Mouse (Mus musculus): Measurements from ENCODE around the gene Gm43720. TPM values are rescaled to one million over a fixed set of nuclear protein-coding genes. Genes with fewer than 3 reads are reported as not detected.

Gm43720 gene
- polyA plus RNA-seq, 1 experiment from 2014 or later = 0.10 TPM

- Histone ChIP-seq H3K36me3 (ENCODE audit: control insufficient read depth, insufficient read depth) (peaks cover 11% of the 10 kb centered on the region), H3K9ac (replicated peaks; ENCODE audit: low read depth, low read length) (peak overlapping the region; percentile 89), H3K27ac (ENCODE audit: low read length) (peak overlapping the region; percentile 79), H3K4me3 (replicated peaks; ENCODE audit: low read length) (peak overlapping the region; percentile 82), H3K4me1 (replicated peaks; ENCODE audit: control insufficient read depth, insufficient read depth, low read length) (peaks cover 20% of the 10 kb centered on the region), H3K4me2 (ENCODE audit: low read length) (peak overlapping the region; percentile 57), H3K27me3 (replicated peaks; ENCODE audit: control insufficient read depth, insufficient read depth, low read length) (no peaks in the 10 kb centered on the region), H3K9me3 (ENCODE audit: control insufficient read depth, low read length) (no peaks in the 10 kb centered on the region)
- ATAC-seq = 0 out of 2 replicates have a peak, but pooled peaks have one; percentile 4
- WGBS = 8% methylated on average over 6 of the region's 6 CpGs
Measured at GRCm38 (mm10) chr5:138264207-138264578, 15.6 kb downstream of the Gm43720 start.

GRCm38 (mm10) chr5:138263260-138264206 is 16.2 kb downstream of the Gm43720 start, which contains the start of gene BC037034:
Gene BC037034 (minus strand): TSS chr5:138264033.
- no peaks in the 10 kb centered on the region for H3K9me3 ChIP-seq (ENCODE audit: control insufficient read depth, low read length)
- peaks cover 20% of the 10 kb centered on the region for H3K4me1 ChIP-seq (replicated peaks; ENCODE audit: control insufficient read depth, insufficient read depth, low read length)
- peak within 1 kb of the TSS; percentile 82 for H3K4me3 ChIP-seq (replicated peaks; ENCODE audit: low read length)
- peak; percentile 95 for ATAC-seq
- no peaks in the 10 kb centered on the region for H3K27me3 ChIP-seq (replicated peaks; ENCODE audit: control insufficient read depth, insufficient read depth, low read length)
- peak within 1 kb of the TSS; percentile 89 for H3K9ac ChIP-seq (replicated peaks; ENCODE audit: low read depth, low read length)
- peak within 1 kb of the TSS; percentile 79 for H3K27ac ChIP-seq (ENCODE audit: low read length)
- peaks cover 14% of the 10 kb centered on the region for H3K36me3 ChIP-seq (ENCODE audit: control insufficient read depth, insufficient read depth)
- under 1% methylated on average over 71 of the region's 71 CpGs for WGBS
- H3K4me2 ChIP-seq (ENCODE audit: low read length) = peak within 1 kb of the TSS; percentile 57

GRCm38 (mm10) chr5:138262582-138263240 is 17.0 kb downstream of the Gm43720 start:
- Histone ChIP-seq H3K4me3 (replicated peaks; ENCODE audit: low read length) (peak overlapping the region; percentile 82), H3K27ac (ENCODE audit: low read length) (no peak overlapping the region), H3K9ac (replicated peaks; ENCODE audit: low read depth, low read length) (peak overlapping the region; percentile 89), H3K4me2 (ENCODE audit: low read length) (peak overlapping the region; percentile 57), H3K36me3 (ENCODE audit: control insufficient read depth, insufficient read depth) (peaks cover 17% of the 10 kb centered on the region), H3K27me3 (replicated peaks; ENCODE audit: control insufficient read depth, insufficient read depth, low read length) (no peaks in the 10 kb centered on the region), H3K9me3 (ENCODE audit: control insufficient read depth, low read length) (no peaks in the 10 kb centered on the region), H3K4me1 (replicated peaks; ENCODE audit: control insufficient read depth, insufficient read depth, low read length) (peaks cover 20% of the 10 kb centered on the region)
- WGBS = 65% methylated on average over 18 of the region's 18 CpGs
- no peak for ATAC-seq

GRCm38 (mm10) chr5:138262001-138262400 is 17.8 kb downstream of the Gm43720 start:
- ATAC-seq = no peak
- Histone ChIP-seq H3K27ac (ENCODE audit: low read length) (no peak overlapping the region), H3K27me3 (replicated peaks; ENCODE audit: control insufficient read depth, insufficient read depth, low read length) (no peaks in the 10 kb centered on the region), H3K9ac (replicated peaks; ENCODE audit: low read depth, low read length) (no peak overlapping the region), H3K4me1 (replicated peaks; ENCODE audit: control insufficient read depth, insufficient read depth, low read length) (peaks cover 20% of the 10 kb centered on the region), H3K36me3 (ENCODE audit: control insufficient read depth, insufficient read depth) (peaks cover 17% of the 10 kb centered on the region), H3K4me2 (ENCODE audit: low read length) (no peak overlapping the region), H3K9me3 (ENCODE audit: control insufficient read depth, low read length) (no peaks in the 10 kb centered on the region), H3K4me3 (replicated peaks; ENCODE audit: low read length) (no peak overlapping the region)
- 84% methylated on average over 4 of the region's 4 CpGs for WGBS

GRCm38 (mm10) chr5:138260834-138261233 is 18.9 kb downstream of the Gm43720 start:
- Histone ChIP-seq H3K4me2 (ENCODE audit: low read length) (no peak overlapping the region), H3K4me1 (replicated peaks; ENCODE audit: control insufficient read depth, insufficient read depth, low read length) (peaks cover 26% of the 10 kb centered on the region), H3K4me3 (replicated peaks; ENCODE audit: low read length) (no peak overlapping the region), H3K9ac (replicated peaks; ENCODE audit: low read depth, low read length) (no peak overlapping the region), H3K36me3 (ENCODE audit: control insufficient read depth, insufficient read depth) (peaks cover 17% of the 10 kb centered on the region), H3K27me3 (replicated peaks; ENCODE audit: control insufficient read depth, insufficient read depth, low read length) (no peaks in the 10 kb centered on the region), H3K9me3 (ENCODE audit: control insufficient read depth, low read length) (no peaks in the 10 kb centered on the region), H3K27ac (ENCODE audit: low read length) (no peak overlapping the region)
- 91% methylated on average over 11 of the region's 11 CpGs for WGBS
- ATAC-seq = no peak

GRCm38 (mm10) chr5:138260051-138260450 is 19.7 kb downstream of the Gm43720 start:
- no peak for ATAC-seq
- Histone ChIP-seq H3K36me3 (ENCODE audit: control insufficient read depth, insufficient read depth) (peaks cover 17% of the 10 kb centered on the region), H3K4me2 (ENCODE audit: low read length) (no peak overlapping the region), H3K27me3 (replicated peaks; ENCODE audit: control insufficient read depth, insufficient read depth, low read length) (no peaks in the 10 kb centered on the region), H3K27ac (ENCODE audit: low read length) (no peak overlapping the region), H3K9ac (replicated peaks; ENCODE audit: low read depth, low read length) (no peak overlapping the region), H3K4me3 (replicated peaks; ENCODE audit: low read length) (no peak overlapping the region), H3K4me1 (replicated peaks; ENCODE audit: control insufficient read depth, insufficient read depth, low read length) (peaks cover 26% of the 10 kb centered on the region), H3K9me3 (ENCODE audit: control insufficient read depth, low read length) (no peaks in the 10 kb centered on the region)
- WGBS = 87% methylated on average over 10 of the region's 10 CpGs

GRCm38 (mm10) chr5:138258993-138259392 is 20.8 kb downstream of the Gm43720 start:
- H3K9ac ChIP-seq (replicated peaks; ENCODE audit: low read depth, low read length) = no peak overlapping the region
- 79% methylated on average over 7 of the region's 7 CpGs for WGBS
- ATAC-seq = no peak

GRCm38 (mm10) chr5:138258542-138258941 is 21.2 kb downstream of the Gm43720 start:
- Histone ChIP-seq H3K9me3 (ENCODE audit: control insufficient read depth, low read length) (no peaks in the 10 kb centered on the region), H3K27ac (ENCODE audit: low read length) (no peak overlapping the region), H3K4me2 (ENCODE audit: low read length) (no peak overlapping the region), H3K4me3 (replicated peaks; ENCODE audit: low read length) (no peak overlapping the region), H3K36me3 (ENCODE audit: control insufficient read depth, insufficient read depth) (peaks cover 17% of the 10 kb centered on the region), H3K9ac (replicated peaks; ENCODE audit: low read depth, low read length) (no peak overlapping the region), H3K4me1 (replicated peaks; ENCODE audit: control insufficient read depth, insufficient read depth, low read length) (peaks cover 22% of the 10 kb centered on the region), H3K27me3 (replicated peaks; ENCODE audit: control insufficient read depth, insufficient read depth, low read length) (no peaks in the 10 kb centered on the region)
- no peak for ATAC-seq
- 86% methylated on average over 6 of the region's 6 CpGs for WGBS

More at GRCm38 (mm10) chr5:138258993-138259392, 20.8 kb downstream of the Gm43720 start:
- Histone ChIP-seq H3K9me3 (ENCODE audit: control insufficient read depth, low read length) (no peaks in the 10 kb centered on the region), H3K4me2 (ENCODE audit: low read length) (no peak overlapping the region), H3K36me3 (ENCODE audit: control insufficient read depth, insufficient read depth) (peaks cover 17% of the 10 kb centered on the region), H3K27ac (ENCODE audit: low read length) (no peak overlapping the region), H3K4me3 (replicated peaks; ENCODE audit: low read length) (no peak overlapping the region), H3K27me3 (replicated peaks; ENCODE audit: control insufficient read depth, insufficient read depth, low read length) (no peaks in the 10 kb centered on the region), H3K4me1 (replicated peaks; ENCODE audit: control insufficient read depth, insufficient read depth, low read length) (peaks cover 22% of the 10 kb centered on the region)

- 74% methylated on average over 3 of the region's 3 CpGs for WGBS
- no peak overlapping the region for H3K4me2 ChIP-seq (ENCODE audit: low read length)
- H3K4me1 ChIP-seq (replicated peaks; ENCODE audit: control insufficient read depth, insufficient read depth, low read length) = peaks cover 19% of the 10 kb centered on the region
- H3K27me3 ChIP-seq (replicated peaks; ENCODE audit: control insufficient read depth, insufficient read depth, low read length) = no peaks in the 10 kb centered on the region
- no peak for ATAC-seq
- H3K9me3 ChIP-seq (ENCODE audit: control insufficient read depth, low read length) = no peaks in the 10 kb centered on the region
- no peak overlapping the region for H3K4me3 ChIP-seq (replicated peaks; ENCODE audit: low read length)
- no peak overlapping the region for H3K27ac ChIP-seq (ENCODE audit: low read length)
- no peak overlapping the region for H3K9ac ChIP-seq (replicated peaks; ENCODE audit: low read depth, low read length)
- H3K36me3 ChIP-seq (ENCODE audit: control insufficient read depth, insufficient read depth) = peaks cover 17% of the 10 kb centered on the region
Measured at GRCm38 (mm10) chr5:138258078-138258477, 21.7 kb downstream of the Gm43720 start.
